Mouse (Mus musculus) limb, embryonic 14.5 days (tissue): ENCODE measurements around the gene Mgat4b. TPM values are rescaled to one million over a fixed set of nuclear protein-coding genes. Genes with fewer than 3 reads are reported as not detected.

Experiments
- ATAC-seq: fragments of 200-750 bp; cut with Nextera tagmentation; 2 replicates; pipeline ENCODE4 v1.8.0; 2017; ENCODE audit warnings: low read depth, moderate number of reproducible peaks, moderate TSS enrichment; ENCODE audit not compliant: low FRiP score
- DNase-seq: peaks from one replicate; pipeline ENCODE4 v3.0.0-alpha.2; 2015; ENCODE audit warnings: low spot score
- H3K27ac ChIP-seq: fragments of 300-500 bp; sonication (generic); replicated peaks from 2 replicates; pipeline ENCODE4 v1.5.1; 2014; ENCODE audit warnings: low read depth, mild to moderate bottlenecking, low read length, moderate library complexity, mixed read lengths
- H3K27me3 ChIP-seq: fragments of 300-500 bp; sonication (generic); 2 replicates; pipeline ENCODE4 v1.6.1; 2014; ENCODE audit warnings: low read length, mixed read lengths; ENCODE audit not compliant: control insufficient read depth, insufficient read depth
- H3K36me3 ChIP-seq: fragments of 300-500 bp; sonication (generic); 2 replicates; pipeline ENCODE4 v1.6.1; 2014; ENCODE audit warnings: mild to moderate bottlenecking, low read length, moderate library complexity, mixed read lengths; ENCODE audit not compliant: control insufficient read depth, insufficient read depth
- H3K4me1 ChIP-seq: fragments of 300-500 bp; sonication (generic); 2 replicates; pipeline ENCODE4 v1.6.1; 2014; ENCODE audit warnings: antibody characterized with exemption, low read length, mixed read lengths; ENCODE audit not compliant: control insufficient read depth, insufficient read depth
- H3K4me2 ChIP-seq: fragments of 300-500 bp; sonication (generic); replicated peaks from 2 replicates; pipeline ENCODE4 v1.6.1; 2014; ENCODE audit warnings: low read depth, mild to moderate bottlenecking, low read length, moderate library complexity; ENCODE audit not compliant: severe bottlenecking
- H3K4me3 ChIP-seq: fragments of 300-500 bp; sonication (generic); replicated peaks from 2 replicates; pipeline ENCODE4 v1.5.1; 2014; ENCODE audit warnings: low read length
- H3K9ac ChIP-seq: fragments of 300-500 bp; sonication (generic); 2 replicates; pipeline ENCODE4 v1.6.1; 2014; ENCODE audit warnings: mild to moderate bottlenecking, low read depth, low read length, moderate library complexity; ENCODE audit not compliant: severe bottlenecking
- H3K9me3 ChIP-seq: fragments of 300-500 bp; sonication (generic); 2 replicates; pipeline ENCODE4 v1.6.1; 2016; ENCODE audit warnings: low read length; ENCODE audit not compliant: control insufficient read depth
- POLR2A ChIP-seq: fragments of 200-500 bp; IDR thresholded peaks from 2 replicates; pipeline ENCODE4 v1.8.0; 2012; ENCODE audit warnings: inconsistent platforms, mild to moderate bottlenecking, moderate library complexity, borderline replicate concordance; ENCODE audit not compliant: insufficient read depth, insufficient read length; ENCODE audit errors: extremely low read depth
- WGBS: fragments of 180-500 bp; shearing (Covaris S2); extraction: QIAGEN DNeasy Blood & Tissue Kit; methylation state at CpG from one replicate; pipeline ENCODE4 v1.1.7; 2014; 5-methylcytosine and 5-hydroxymethylcytosine counted together
- polyA plus RNA-seq, 2 experiments: library from polyadenylated mRNA; depleted of rRNA in 1 of 2; stranded (reverse) in 1 of 2; unstranded in 1 of 2; fragments of >200 nt; fragmentation: Nextera tagmentation in 1 of 2; extraction: Ambion mirVana in 1 of 2; gene quantifications; 2 replicates each; pipeline versions ENCODE4 v1.2.1 to v1.2.3; 2012 to 2014

Gene Mgat4b
- polyA plus RNA-seq, 2 experiments = 21.1 to 34.5 TPM

DNA sequence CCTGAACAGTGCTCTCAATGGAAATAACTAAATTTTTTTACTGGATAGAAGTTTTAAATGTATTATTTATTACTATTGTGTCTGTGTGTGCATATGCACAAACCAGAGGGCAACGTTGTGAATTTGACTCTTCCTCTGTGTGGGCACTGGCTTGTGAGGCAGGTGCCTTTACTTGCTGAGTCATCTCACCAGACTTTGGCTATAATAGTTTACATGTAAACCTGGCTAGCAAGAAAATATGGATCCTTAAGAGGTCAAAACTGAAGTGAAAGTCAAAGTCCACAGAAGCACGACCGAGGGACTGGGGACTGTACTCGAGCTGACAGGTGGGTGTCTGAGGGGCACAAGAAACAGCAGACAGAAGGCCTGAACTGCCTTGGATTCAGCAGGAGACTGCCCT is 28.0 kb upstream of the Mgat4b start:
- peaks cover 18% of the 10 kb centered on the region for H3K36me3 ChIP-seq
- no peak overlapping the region for H3K4me2 ChIP-seq
- H3K4me1 ChIP-seq = no peaks in the 10 kb centered on the region
- H3K9me3 ChIP-seq = no peaks in the 10 kb centered on the region
- no peaks in the 10 kb centered on the region for H3K27me3 ChIP-seq
- TF ChIP-seq POLR2A = no peak
- DNase-seq (no peak), ATAC-seq (no peak)
- 88% methylated on average over 4 of the region's 4 CpGs for WGBS
- H3K4me3 ChIP-seq = no peak overlapping the region
- H3K9ac ChIP-seq = no peak overlapping the region
- H3K27ac ChIP-seq = no peak overlapping the region

DNA sequence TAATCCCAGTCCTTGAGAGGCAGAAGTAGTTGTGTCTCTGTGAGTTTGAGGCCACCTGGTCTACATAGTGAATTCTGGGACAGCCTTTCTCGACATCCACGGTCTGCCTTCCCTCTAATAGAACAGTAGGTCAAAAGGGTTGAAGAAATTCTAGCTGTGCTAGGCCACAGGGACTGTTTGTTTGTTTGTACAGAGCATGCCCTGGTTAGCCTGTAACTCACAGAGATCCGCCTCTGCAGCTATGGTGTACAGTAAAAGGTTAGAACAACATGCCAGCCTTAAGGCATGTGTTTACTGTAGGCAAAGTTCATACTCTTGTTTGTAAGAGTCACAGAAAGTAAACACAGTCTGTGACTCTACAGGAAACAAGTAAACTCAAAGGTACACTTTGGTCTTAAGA is 25.9 kb upstream of the Mgat4b start:
- Histone ChIP-seq H3K4me3 (no peak overlapping the region), H3K36me3 (peaks cover 16% of the 10 kb centered on the region; the same call in 1 of the 2 replicates), H3K4me2 (no peak overlapping the region), H3K27me3 (no peaks in the 10 kb centered on the region), H3K9me3 (no peaks in the 10 kb centered on the region), H3K27ac (no peak overlapping the region), H3K9ac (no peak overlapping the region), H3K4me1 (no peaks in the 10 kb centered on the region)
- WGBS = 86% methylated on average over 3 of the region's 3 CpGs
- TF ChIP-seq POLR2A = no peak
- DNase-seq (no peak), ATAC-seq (no peak)

DNA sequence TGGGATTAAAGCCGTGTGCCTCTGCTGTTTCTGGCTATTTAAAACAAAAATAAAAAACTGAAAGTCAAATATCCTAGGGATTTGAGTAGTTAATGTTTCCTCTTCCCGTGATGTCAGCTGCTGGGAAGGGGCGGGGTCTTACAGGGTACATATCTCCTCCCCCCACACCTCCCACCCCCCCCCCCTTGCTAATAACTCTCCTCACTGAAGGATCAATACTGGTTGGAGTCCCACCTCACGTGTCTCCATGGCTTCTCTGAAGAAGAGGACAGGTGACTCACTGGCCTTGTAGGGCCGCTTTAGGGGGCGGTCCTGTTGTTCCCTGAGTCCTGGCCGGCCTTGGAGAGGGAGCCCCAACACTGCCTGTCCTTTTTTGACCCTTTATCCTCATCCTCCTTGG is 22.0 kb upstream of the Mgat4b start:
- ATAC-seq = no peak
- no peaks in the 10 kb centered on the region for H3K4me1 ChIP-seq
- 70% methylated on average over 7 of the region's 7 CpGs for WGBS
- peaks cover 9% of the 10 kb centered on the region; the same call in 1 of the 2 replicates for H3K36me3 ChIP-seq
- H3K9ac ChIP-seq = no peak overlapping the region
- no peaks in the 10 kb centered on the region for H3K9me3 ChIP-seq
- H3K27ac ChIP-seq = no peak overlapping the region
- TF ChIP-seq POLR2A = no peak
- no peak overlapping the region for H3K4me3 ChIP-seq
- H3K4me2 ChIP-seq = no peak overlapping the region
- H3K27me3 ChIP-seq = no peaks in the 10 kb centered on the region
- no peak for DNase-seq

DNA sequence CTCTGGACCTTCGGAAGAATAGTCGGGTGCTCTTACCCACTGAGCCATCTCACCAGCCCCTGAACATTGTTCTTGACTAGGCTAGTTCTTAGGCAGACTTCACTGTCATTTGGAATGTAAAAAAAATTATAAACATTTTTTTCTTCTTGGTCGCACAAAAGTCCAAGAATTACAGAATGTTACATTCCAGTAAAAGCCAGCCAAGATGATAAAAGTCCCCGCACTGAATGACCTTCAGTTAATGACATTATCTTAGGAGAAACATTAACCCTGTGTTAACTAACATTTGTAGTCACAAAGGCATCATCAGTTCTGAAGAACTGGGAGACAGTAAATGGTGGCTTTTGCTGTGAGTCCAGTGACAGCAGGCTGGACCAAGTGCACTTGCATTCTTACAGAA is 20.3 kb upstream of the Mgat4b start:
- no peak for DNase-seq
- 82% methylated on average over 4 of the region's 4 CpGs for WGBS
- Histone ChIP-seq H3K4me1 (no peaks in the 10 kb centered on the region), H3K9ac (no peak overlapping the region), H3K9me3 (no peaks in the 10 kb centered on the region), H3K27ac (no peak overlapping the region), H3K4me3 (no peak overlapping the region), H3K36me3 (peaks cover 11% of the 10 kb centered on the region; the same call in 1 of the 2 replicates), H3K27me3 (no peaks in the 10 kb centered on the region), H3K4me2 (no peak overlapping the region)
- ATAC-seq = no peak
- TF ChIP-seq POLR2A = no peak

DNA sequence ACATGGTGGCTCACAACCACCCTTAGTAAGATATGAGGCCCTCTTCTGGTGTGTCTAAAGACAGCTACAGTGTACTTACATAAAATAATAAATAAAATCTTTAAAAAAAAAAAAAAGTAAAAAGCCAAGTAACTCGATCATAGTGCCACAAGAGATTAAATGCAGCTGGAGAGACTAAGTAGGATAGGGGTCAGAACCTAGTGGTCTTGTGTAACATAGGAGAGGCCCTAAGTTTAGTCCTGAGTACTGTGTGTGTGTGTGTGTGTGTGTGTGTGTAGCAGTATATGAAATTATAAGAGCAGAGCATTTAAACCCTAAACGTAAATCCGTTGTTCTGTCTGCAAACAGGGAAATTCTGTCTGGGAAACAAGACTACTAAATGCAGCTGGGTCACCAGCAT is 18.4 kb upstream of the Mgat4b start:
- Histone ChIP-seq H3K36me3 (peaks cover 11% of the 10 kb centered on the region; the same call in 1 of the 2 replicates), H3K27ac (no peak overlapping the region), H3K4me2 (no peak overlapping the region), H3K4me1 (no peaks in the 10 kb centered on the region), H3K9ac (no peak overlapping the region), H3K27me3 (no peaks in the 10 kb centered on the region), H3K4me3 (no peak overlapping the region), H3K9me3 (no peaks in the 10 kb centered on the region)
- no peak for DNase-seq
- no peak for ATAC-seq
- TF ChIP-seq POLR2A = no peak
- WGBS = 69% methylated on average over 3 of the region's 3 CpGs

DNA sequence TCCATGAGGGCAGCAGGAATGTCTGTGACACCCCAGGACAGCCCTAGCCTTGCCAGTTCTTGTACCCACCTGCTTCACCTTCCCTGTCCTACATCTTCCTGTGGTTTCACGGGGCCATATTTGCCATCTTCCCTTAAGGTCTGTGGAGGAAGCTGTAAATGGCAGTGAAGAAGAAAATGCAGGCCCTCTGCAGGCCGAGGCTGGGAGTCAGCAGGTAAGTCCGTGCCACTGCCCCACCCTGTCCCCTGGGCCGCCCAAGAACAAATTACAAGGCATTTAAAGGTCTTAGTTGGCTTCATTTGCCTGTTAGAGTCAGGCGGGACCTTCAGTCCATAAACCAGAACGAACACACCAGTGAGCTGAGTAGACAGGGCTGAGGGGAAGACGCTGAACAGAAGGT is 16.6 kb upstream of the Mgat4b start:
- H3K36me3 ChIP-seq = peaks cover 8% of the 10 kb centered on the region
- no peak overlapping the region for H3K9ac ChIP-seq
- ATAC-seq (no peak), DNase-seq (no peak)
- no peaks in the 10 kb centered on the region for H3K4me1 ChIP-seq
- no peaks in the 10 kb centered on the region for H3K27me3 ChIP-seq
- H3K27ac ChIP-seq = no peak overlapping the region
- no peak overlapping the region for H3K4me2 ChIP-seq
- H3K4me3 ChIP-seq = no peak overlapping the region
- 66% methylated on average over 7 of the region's 7 CpGs for WGBS
- H3K9me3 ChIP-seq = no peaks in the 10 kb centered on the region
- no peak for TF ChIP-seq POLR2A
